Mouse (Mus musculus): ENCODE results near the gene Npepl1. TPM values are rescaled to one million over a fixed set of nuclear protein-coding genes. Genes with fewer than 3 reads are reported as not detected.

The Npepl1 gene
- 38.8 and 41.9 TPM in 2 replicates for polyA plus RNA-seq (2012; ENCODE audit: insufficient read depth, insufficient read length, missing spikeins)

- Histone ChIP-seq H3K4me3 (ENCODE audit: insufficient read depth, low read length) (peak within 1 kb of the TSS; percentile 81), H3K27ac (ENCODE audit: insufficient read depth, low read depth, low read length) (peak within 1 kb of the TSS; percentile 72), H3K4me1 (ENCODE audit: control insufficient read depth, insufficient read depth, low read length) (peaks cover 11% of the 10 kb centered on the region)
- TF ChIP-seq CTCF (IDR thresholded peaks at IDR 0.05; ENCODE audit: low read depth, low read length) (no peak), POLR2A (IDR thresholded peaks at IDR 0.05; ENCODE audit: borderline replicate concordance, low read depth, low read length) (no peak)
Observed at GRCm38 (mm10) chr2:174109991-174110782, at the start of gene Npepl1. TSS of gene Npepl1 (plus strand) at chr2:174110349.

GRCm38 (mm10) chr2:174061219-174061618 is 48.9 kb upstream of the Npepl1 start:
- Histone ChIP-seq H3K4me3 (ENCODE audit: insufficient read depth, low read length) (no peak overlapping the region), H3K4me1 (ENCODE audit: control insufficient read depth, insufficient read depth, low read length) (no peaks in the 10 kb centered on the region), H3K27ac (ENCODE audit: insufficient read depth, low read depth, low read length) (no peak overlapping the region)
- no peak for TF ChIP-seq POLR2A (IDR thresholded peaks at IDR 0.05; ENCODE audit: borderline replicate concordance, low read depth, low read length)
- no peak for TF ChIP-seq CTCF (IDR thresholded peaks at IDR 0.05; ENCODE audit: low read depth, low read length)

GRCm38 (mm10) chr2:174063074-174063473 is 47.1 kb upstream of the Npepl1 start:
- Histone ChIP-seq H3K27ac (ENCODE audit: insufficient read depth, low read depth, low read length) (no peak overlapping the region), H3K4me1 (ENCODE audit: control insufficient read depth, insufficient read depth, low read length) (no peaks in the 10 kb centered on the region), H3K4me3 (ENCODE audit: insufficient read depth, low read length) (no peak overlapping the region)
- TF ChIP-seq CTCF (IDR thresholded peaks at IDR 0.05; ENCODE audit: low read depth, low read length) (no peak), POLR2A (IDR thresholded peaks at IDR 0.05; ENCODE audit: borderline replicate concordance, low read depth, low read length) (no peak)

- no peaks in the 10 kb centered on the region for H3K4me1 ChIP-seq (ENCODE audit: control insufficient read depth, insufficient read depth, low read length)
- H3K4me3 ChIP-seq (ENCODE audit: insufficient read depth, low read length): no peak overlapping the region
- TF ChIP-seq CTCF (IDR thresholded peaks at IDR 0.05; ENCODE audit: low read depth, low read length) (no peak), POLR2A (IDR thresholded peaks at IDR 0.05; ENCODE audit: borderline replicate concordance, low read depth, low read length) (no peak)
- no peak overlapping the region for H3K27ac ChIP-seq (ENCODE audit: insufficient read depth, low read depth, low read length)
Observed at GRCm38 (mm10) chr2:174063527-174064211, 46.5 kb upstream of the Npepl1 start.

GRCm38 (mm10) chr2:174067793-174068419 is 42.2 kb upstream of the Npepl1 start:
- no peak for TF ChIP-seq CTCF (IDR thresholded peaks at IDR 0.05; ENCODE audit: low read depth, low read length)
- TF ChIP-seq POLR2A (IDR thresholded peaks at IDR 0.05; ENCODE audit: borderline replicate concordance, low read depth, low read length): no peak
- Histone ChIP-seq H3K4me3 (ENCODE audit: insufficient read depth, low read length) (no peak overlapping the region), H3K4me1 (ENCODE audit: control insufficient read depth, insufficient read depth, low read length) (no peaks in the 10 kb centered on the region), H3K27ac (ENCODE audit: insufficient read depth, low read depth, low read length) (no peak overlapping the region)

GRCm38 (mm10) chr2:174069532-174070049 is 40.6 kb upstream of the Npepl1 start:
- Histone ChIP-seq H3K4me3 (ENCODE audit: insufficient read depth, low read length) (no peak overlapping the region), H3K27ac (ENCODE audit: insufficient read depth, low read depth, low read length) (no peak overlapping the region)
- TF ChIP-seq CTCF (IDR thresholded peaks at IDR 0.05; ENCODE audit: low read depth, low read length) (no peak), POLR2A (IDR thresholded peaks at IDR 0.05; ENCODE audit: borderline replicate concordance, low read depth, low read length) (no peak)

GRCm38 (mm10) chr2:174071406-174071805 is 38.7 kb upstream of the Npepl1 start:
- TF ChIP-seq CTCF (IDR thresholded peaks at IDR 0.05; ENCODE audit: low read depth, low read length) (no peak), POLR2A (IDR thresholded peaks at IDR 0.05; ENCODE audit: borderline replicate concordance, low read depth, low read length) (no peak)
- H3K27ac ChIP-seq (ENCODE audit: insufficient read depth, low read depth, low read length): no peak overlapping the region

More at GRCm38 (mm10) chr2:174069532-174070049, 40.6 kb upstream of the Npepl1 start:
- H3K4me1 ChIP-seq (ENCODE audit: control insufficient read depth, insufficient read depth, low read length): no peaks in the 10 kb centered on the region

GRCm38 (mm10) chr2:174073156-174073790 is 36.9 kb upstream of the Npepl1 start:
- no peak for TF ChIP-seq POLR2A (IDR thresholded peaks at IDR 0.05; ENCODE audit: borderline replicate concordance, low read depth, low read length)
- no peak for TF ChIP-seq CTCF (IDR thresholded peaks at IDR 0.05; ENCODE audit: low read depth, low read length)
- Histone ChIP-seq H3K27ac (ENCODE audit: insufficient read depth, low read depth, low read length) (no peak overlapping the region), H3K4me1 (ENCODE audit: control insufficient read depth, insufficient read depth, low read length) (peaks cover 4% of the 10 kb centered on the region), H3K4me3 (ENCODE audit: insufficient read depth, low read length) (no peak overlapping the region)

More at GRCm38 (mm10) chr2:174071406-174071805, 38.7 kb upstream of the Npepl1 start:
- Histone ChIP-seq H3K4me1 (ENCODE audit: control insufficient read depth, insufficient read depth, low read length) (peaks cover 4% of the 10 kb centered on the region), H3K4me3 (ENCODE audit: insufficient read depth, low read length) (no peak overlapping the region)

- Histone ChIP-seq H3K4me1 (ENCODE audit: control insufficient read depth, insufficient read depth, low read length) (peaks cover 4% of the 10 kb centered on the region), H3K4me3 (ENCODE audit: insufficient read depth, low read length) (no peak overlapping the region), H3K27ac (ENCODE audit: insufficient read depth, low read depth, low read length) (no peak overlapping the region)
- TF ChIP-seq POLR2A (IDR thresholded peaks at IDR 0.05; ENCODE audit: borderline replicate concordance, low read depth, low read length) (no peak), CTCF (IDR thresholded peaks at IDR 0.05; ENCODE audit: low read depth, low read length) (no peak)
Observed at GRCm38 (mm10) chr2:174074621-174075020, 35.5 kb upstream of the Npepl1 start.

All from bone marrow macrophage, adult 2 months (primary cell).